Mouse (Mus musculus) liver, embryonic 15.5 days (tissue): ENCODE results near the gene Exoc3l. TPM values are rescaled to one million over a fixed set of nuclear protein-coding genes. Genes with fewer than 3 reads are reported as not detected.
"Not testable (repeated sequence)": the region's sequence is repeated elsewhere in the genome, so short reads cannot be mapped to it uniquely, and the experiment has no call there.

Source experiments
- ATAC-seq: fragments of 200-750 bp; cut with Nextera tagmentation; 2 replicates; pipeline ENCODE4 v1.8.0; 2017; ENCODE audit warnings: moderate number of reproducible peaks, mild to moderate bottlenecking, moderate library complexity; ENCODE audit not compliant: insufficient read depth
- H3K27ac ChIP-seq: fragments of 300-500 bp; sonication (generic); replicated peaks from 2 replicates; pipeline ENCODE4 v1.5.1; 2015; ENCODE audit warnings: mild to moderate bottlenecking, inconsistent platforms
- H3K27me3 ChIP-seq: fragments of 300-500 bp; sonication (generic); 2 replicates; pipeline ENCODE4 v1.6.1; 2015; ENCODE audit warnings: mild to moderate bottlenecking, inconsistent platforms
- H3K36me3 ChIP-seq: fragments of 300-500 bp; sonication (generic); replicated peaks from 2 replicates; pipeline ENCODE4 v1.6.1; 2015; ENCODE audit warnings: moderate library complexity, mild to moderate bottlenecking, inconsistent platforms
- H3K4me1 ChIP-seq: fragments of 300-500 bp; sonication (generic); replicated peaks from 2 replicates; pipeline ENCODE4 v1.6.1; 2015; ENCODE audit warnings: inconsistent platforms
- H3K4me2 ChIP-seq: fragments of 300-500 bp; sonication (generic); 2 replicates; pipeline ENCODE4 v1.6.1; 2015; ENCODE audit warnings: moderate library complexity, mild to moderate bottlenecking, inconsistent platforms
- H3K4me3 ChIP-seq: fragments of 300-500 bp; sonication (generic); replicated peaks from 2 replicates; pipeline ENCODE4 v1.5.1; 2015; ENCODE audit warnings: mild to moderate bottlenecking, inconsistent platforms
- H3K9ac ChIP-seq: fragments of 300-500 bp; sonication (generic); 2 replicates; pipeline ENCODE4 v1.6.1; 2015; ENCODE audit warnings: moderate library complexity, mild to moderate bottlenecking, inconsistent platforms
- H3K9me3 ChIP-seq: fragments of 300-500 bp; sonication (generic); replicated peaks from 2 replicates; pipeline ENCODE4 v1.6.1; 2016; ENCODE audit warnings: inconsistent platforms
- WGBS: fragments of 180-500 bp; shearing (Covaris S2); methylation state at CpG from one replicate; pipeline ENCODE4 v1.1.7; 2015; ENCODE audit warnings: mixed read lengths; ENCODE audit not compliant: insufficient replicate concordance; 5-methylcytosine and 5-hydroxymethylcytosine counted together
- polyA plus RNA-seq: library from polyadenylated mRNA; unstranded; fragments of >200 nt; fragmentation: Nextera tagmentation; extraction: Ambion mirVana; gene quantifications from 2 replicates; pipeline ENCODE4 v1.2.1, GENCODE M21; 2015

Gene Exoc3l
- polyA plus RNA-seq, 1 experiment from 2014 or later: 6.0 TPM

DNA sequence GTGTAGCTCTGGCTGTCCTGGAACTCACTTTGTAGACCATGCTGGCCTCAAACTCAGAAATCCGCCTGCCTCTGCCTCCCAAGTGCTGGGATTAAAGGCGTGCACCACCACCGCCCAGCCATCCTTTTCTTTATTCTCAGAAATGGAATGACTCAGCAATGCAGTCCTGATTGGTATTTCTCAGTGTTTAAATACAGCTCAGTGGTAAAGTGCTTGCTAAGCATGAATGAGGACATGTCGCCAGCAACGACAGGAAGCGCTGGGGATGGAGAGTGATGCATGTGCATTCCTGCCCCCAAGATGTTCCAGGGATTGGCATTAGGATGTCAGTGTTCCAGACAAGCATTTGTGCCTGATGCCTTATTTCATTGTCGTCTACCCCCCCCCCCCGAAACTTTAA is 7.5 kb upstream of the Exoc3l start:
- no peaks in the 10 kb centered on the region for H3K27me3 ChIP-seq
- no peaks in the 10 kb centered on the region for H3K9me3 ChIP-seq
- WGBS: 65% methylated on average over 8 of the region's 8 CpGs
- ATAC-seq: no peak
- H3K27ac ChIP-seq: peak overlapping the region; percentile 98
- peaks cover 98% of the 10 kb centered on the region for H3K36me3 ChIP-seq
- peak overlapping the region; percentile 77; the same call in 1 of the 2 replicates for H3K4me3 ChIP-seq
- H3K4me1 ChIP-seq: peaks cover 76% of the 10 kb centered on the region
- H3K4me2 ChIP-seq: peak overlapping the region; percentile 80
- no peak overlapping the region for H3K9ac ChIP-seq

DNA sequence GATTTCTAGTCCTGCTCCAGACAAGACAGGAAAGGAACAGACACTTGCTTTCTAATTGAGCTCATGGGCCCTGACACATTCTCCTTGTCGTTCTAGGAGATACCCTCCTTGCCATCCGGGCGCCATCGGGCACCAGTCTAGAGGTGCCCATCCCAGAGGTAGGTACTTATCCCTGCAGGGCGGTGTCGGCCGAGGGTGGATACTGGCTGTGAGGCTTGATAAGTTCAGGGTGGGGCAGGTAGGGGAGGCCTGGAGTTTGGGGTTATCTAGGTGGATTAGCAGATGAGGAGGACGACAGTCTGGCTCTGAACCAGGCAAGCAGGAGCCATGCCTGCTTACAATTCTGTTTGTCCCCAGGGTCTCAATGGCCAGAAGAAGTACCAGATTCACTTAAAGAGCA is 4.1 kb upstream of the Exoc3l start:
- Histone ChIP-seq H3K9ac (peak overlapping the region; percentile 88), H3K4me3 (peak overlapping the region; percentile 77), H3K27me3 (peaks cover 3% of the 10 kb centered on the region; the same call in 1 of the 2 replicates), H3K36me3 (peaks cover 63% of the 10 kb centered on the region), H3K4me1 (peaks cover 85% of the 10 kb centered on the region), H3K27ac (peak overlapping the region; percentile 98), H3K4me2 (peak overlapping the region; percentile 80), H3K9me3 (no peaks in the 10 kb centered on the region)
- ATAC-seq: peak; percentile 94
- 16% methylated on average over 8 of the region's 8 CpGs for WGBS

DNA sequence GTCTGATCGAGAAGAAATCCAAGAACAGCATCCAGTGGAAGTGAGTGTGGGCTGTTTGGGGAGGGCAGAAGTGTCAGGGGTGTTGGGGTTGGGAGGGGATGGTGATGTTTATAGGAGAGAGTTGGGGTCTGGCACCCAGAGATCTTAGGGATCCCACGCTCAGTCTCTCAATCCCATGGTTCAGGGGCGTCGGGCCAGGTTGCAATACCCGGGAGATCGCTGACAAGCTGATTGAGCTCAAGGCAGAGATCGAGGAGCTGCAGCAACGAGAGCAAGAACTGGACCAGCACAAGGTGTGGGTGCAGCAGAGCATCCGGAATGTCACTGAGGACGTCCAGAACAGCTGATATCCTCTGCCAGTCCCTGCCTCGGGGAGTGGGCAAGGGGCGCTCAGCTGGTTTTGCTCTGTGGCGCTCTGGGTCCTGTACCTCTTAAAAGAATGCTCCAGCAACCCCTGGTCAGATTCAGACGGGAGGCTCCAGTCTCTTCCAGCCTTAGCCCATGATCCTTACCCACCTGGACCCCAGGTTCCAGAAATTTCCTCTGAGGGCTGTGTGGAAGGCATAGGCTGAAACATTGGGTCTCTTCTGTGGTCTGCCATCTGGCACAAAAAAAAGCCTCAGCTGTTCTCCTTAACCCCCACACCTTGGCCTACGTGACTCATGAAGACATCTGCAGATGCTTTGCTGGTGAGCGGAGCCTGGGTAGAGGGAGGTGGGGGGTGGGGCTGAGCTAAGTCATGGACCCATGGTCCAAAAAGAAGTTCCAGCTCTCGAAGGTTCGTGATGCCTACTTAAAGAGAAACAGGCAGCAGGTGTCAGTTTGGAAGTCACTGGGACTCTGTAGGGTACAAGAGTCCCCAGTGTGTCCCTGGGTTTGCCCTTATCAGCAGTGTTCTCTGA is 2.7 kb upstream of the Exoc3l start:
- Histone ChIP-seq H3K4me2 (peak overlapping the region; percentile 80), H3K4me1 (peaks cover 72% of the 10 kb centered on the region), H3K9ac (peak overlapping the region; percentile 88), H3K4me3 (peak overlapping the region; percentile 77), H3K9me3 (no peaks in the 10 kb centered on the region), H3K27me3 (peaks cover 6% of the 10 kb centered on the region), H3K36me3 (peaks cover 50% of the 10 kb centered on the region), H3K27ac (peak overlapping the region; percentile 98)
- peak; percentile 10 for ATAC-seq
- 18% methylated on average over 18 of the region's 18 CpGs for WGBS

DNA sequence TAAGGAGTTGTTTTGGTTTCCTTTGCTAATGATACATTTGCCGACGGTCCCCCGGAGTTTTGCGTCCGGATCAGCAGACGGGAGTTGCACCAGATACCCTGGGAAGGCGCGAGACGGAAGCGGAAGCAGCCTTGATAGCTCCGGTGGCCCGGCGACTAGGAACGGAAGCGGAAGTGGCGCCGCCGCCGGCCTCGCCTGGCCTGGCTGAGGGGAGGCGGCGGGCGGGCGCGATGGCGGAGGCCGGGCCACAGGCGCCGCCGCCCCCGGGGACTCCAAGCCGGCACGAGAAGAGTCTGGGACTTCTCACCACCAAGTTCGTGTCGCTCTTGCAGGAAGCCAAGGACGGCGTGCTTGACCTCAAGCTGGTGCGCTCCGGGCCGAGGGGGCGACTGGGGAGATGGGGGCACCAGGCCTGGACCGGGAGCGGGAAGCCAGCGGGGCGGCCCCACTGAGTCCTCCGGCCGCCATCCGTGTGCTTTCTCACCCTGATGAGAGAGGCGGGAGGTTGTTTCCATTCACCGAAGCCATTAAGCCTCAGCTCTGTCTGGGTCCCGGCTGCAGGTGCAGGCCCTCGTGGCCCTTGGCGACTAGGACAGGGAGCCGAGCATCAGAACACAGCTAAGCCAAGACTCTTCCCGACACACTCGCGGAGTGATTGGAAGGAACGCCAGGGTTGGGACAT is 1.8 kb upstream of the Exoc3l start, which contains the start of gene E2f4:
Gene E2f4, plus strand, starts transcription at position 153 of the 682 bp plus-strand sequence.
- Histone ChIP-seq H3K36me3 (peaks cover 40% of the 10 kb centered on the region), H3K27me3 (peaks cover 6% of the 10 kb centered on the region), H3K9me3 (no peaks in the 10 kb centered on the region), H3K4me1 (peaks cover 62% of the 10 kb centered on the region), H3K9ac (peak within 1 kb of the TSS; percentile 88), H3K4me2 (peak within 1 kb of the TSS; percentile 80), H3K4me3 (peak within 1 kb of the TSS; percentile 77), H3K27ac (peak within 1 kb of the TSS; percentile 98)
- peak; percentile 66 for ATAC-seq
- under 1% methylated on average over 58 of the region's 58 CpGs for WGBS

DNA sequence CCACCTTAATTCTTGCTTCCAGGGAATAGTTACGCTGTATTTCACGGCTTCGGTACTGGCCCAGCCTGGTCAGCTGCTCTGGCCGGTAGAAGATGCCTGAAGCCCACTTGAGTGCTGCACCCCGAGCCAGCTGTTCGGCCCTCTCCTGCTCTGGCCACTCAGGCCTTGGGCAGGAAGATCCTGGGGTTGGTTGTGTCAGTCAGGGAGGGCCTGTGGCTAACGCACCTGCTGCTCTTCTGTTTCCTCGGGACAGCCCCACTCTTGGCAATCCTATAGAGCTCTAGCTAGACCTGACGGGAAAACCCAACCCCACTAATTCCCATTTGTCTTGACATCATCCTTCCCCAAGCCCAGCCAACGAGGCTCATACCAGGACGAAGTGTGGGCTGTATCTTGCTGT is 645 bp downstream of the Exoc3l start:
- Histone ChIP-seq H3K27me3 (peaks cover 12% of the 10 kb centered on the region), H3K36me3 (peaks cover 16% of the 10 kb centered on the region), H3K4me2 (peak overlapping the region; percentile 23), H3K9ac (no peak overlapping the region), H3K9me3 (no peaks in the 10 kb centered on the region), H3K4me1 (peaks cover 50% of the 10 kb centered on the region), H3K4me3 (peak overlapping the region; percentile 17; the same call in 1 of the 2 replicates), H3K27ac (0 out of 2 replicates have a peak overlapping the region, but pooled peaks have one; percentile 98)
- 64% methylated on average over 11 of the region's 11 CpGs for WGBS
- no peak for ATAC-seq

DNA sequence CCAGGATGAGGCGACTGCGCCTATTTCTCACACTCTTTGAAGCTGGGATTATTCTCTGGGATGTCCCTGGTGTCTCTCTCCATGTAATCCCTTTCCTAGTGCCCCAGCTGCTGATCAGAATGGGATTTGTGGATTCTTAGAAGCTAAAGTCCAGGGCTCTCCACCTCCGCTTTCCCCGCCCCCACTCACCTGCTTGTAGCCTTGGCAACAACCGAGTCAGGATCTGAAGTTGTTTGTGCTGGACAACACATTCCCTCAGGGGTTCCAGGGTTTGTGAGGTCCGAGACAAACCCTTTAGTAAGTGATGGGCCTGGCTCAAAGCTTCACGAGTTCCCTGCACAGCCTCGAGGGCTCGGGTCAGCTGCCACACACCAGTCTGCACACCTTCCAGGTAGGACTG is 1.1 kb downstream of the Exoc3l start:
- Histone ChIP-seq H3K4me2 (peak overlapping the region; percentile 23), H3K27me3 (peaks cover 17% of the 10 kb centered on the region), H3K36me3 (peaks cover 11% of the 10 kb centered on the region), H3K27ac (no peak overlapping the region), H3K9ac (no peak overlapping the region), H3K9me3 (no peaks in the 10 kb centered on the region), H3K4me1 (peaks cover 53% of the 10 kb centered on the region), H3K4me3 (peak overlapping the region; percentile 17; the same call in 1 of the 2 replicates)
- 73% methylated on average over 9 of the region's 9 CpGs for WGBS
- ATAC-seq: no peak

DNA sequence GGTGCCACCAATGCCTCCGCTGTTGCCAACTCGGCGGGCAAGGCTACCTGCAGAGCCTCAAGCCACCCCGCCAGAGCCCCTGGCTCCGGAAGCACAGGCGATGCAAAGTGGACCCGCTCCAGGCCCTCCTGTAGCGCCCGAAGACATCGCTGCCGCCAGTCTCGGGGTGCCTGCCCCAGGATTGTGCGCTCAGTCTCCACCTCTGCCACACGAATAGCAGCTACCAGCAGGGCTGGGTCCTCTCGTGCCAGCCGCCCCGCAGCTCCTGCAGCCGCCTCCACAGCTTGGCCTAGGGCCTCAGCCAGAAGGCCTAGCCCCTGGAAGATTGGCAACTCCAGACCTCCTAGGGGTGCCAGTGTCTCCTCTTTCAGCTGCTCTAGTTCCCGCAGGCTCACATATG is 2.5 kb downstream of the Exoc3l start:
- Histone ChIP-seq H3K36me3 (no peaks in the 10 kb centered on the region), H3K4me2 (no peak overlapping the region), H3K9me3 (no peaks in the 10 kb centered on the region), H3K9ac (no peak overlapping the region), H3K27me3 (peaks cover 28% of the 10 kb centered on the region), H3K27ac (no peak overlapping the region), H3K4me3 (no peak overlapping the region), H3K4me1 (peaks cover 55% of the 10 kb centered on the region)
- no peak for ATAC-seq
- 80% methylated on average over 19 of the region's 19 CpGs for WGBS

DNA sequence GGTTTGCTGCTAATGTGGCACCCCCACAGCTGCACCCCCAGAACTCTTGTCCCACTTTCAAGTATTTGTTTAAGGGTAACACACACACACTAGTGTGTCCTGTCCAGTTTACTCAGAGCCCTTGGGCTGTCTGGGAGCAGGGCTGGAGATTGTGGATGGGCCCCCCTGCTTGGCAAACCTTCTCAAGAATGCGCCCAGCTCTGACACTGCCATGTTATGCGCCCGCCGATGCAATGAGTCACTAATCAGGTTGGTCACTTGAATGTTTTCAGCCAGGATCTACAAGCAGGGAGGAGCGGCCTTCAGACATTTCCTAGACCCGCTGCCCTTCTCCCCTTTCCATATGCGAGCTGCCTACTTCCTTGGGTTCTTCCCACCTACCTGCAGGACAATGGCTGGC is 3.4 kb downstream of the Exoc3l start:
- Histone ChIP-seq H3K4me1 (peaks cover 55% of the 10 kb centered on the region), H3K9ac (no peak overlapping the region), H3K4me3 (no peak overlapping the region), H3K9me3 (no peaks in the 10 kb centered on the region), H3K27me3 (peaks cover 34% of the 10 kb centered on the region), H3K27ac (no peak overlapping the region), H3K36me3 (no peaks in the 10 kb centered on the region), H3K4me2 (no peak overlapping the region)
- ATAC-seq: no peak
- WGBS: 67% methylated on average over 7 of the region's 7 CpGs

DNA sequence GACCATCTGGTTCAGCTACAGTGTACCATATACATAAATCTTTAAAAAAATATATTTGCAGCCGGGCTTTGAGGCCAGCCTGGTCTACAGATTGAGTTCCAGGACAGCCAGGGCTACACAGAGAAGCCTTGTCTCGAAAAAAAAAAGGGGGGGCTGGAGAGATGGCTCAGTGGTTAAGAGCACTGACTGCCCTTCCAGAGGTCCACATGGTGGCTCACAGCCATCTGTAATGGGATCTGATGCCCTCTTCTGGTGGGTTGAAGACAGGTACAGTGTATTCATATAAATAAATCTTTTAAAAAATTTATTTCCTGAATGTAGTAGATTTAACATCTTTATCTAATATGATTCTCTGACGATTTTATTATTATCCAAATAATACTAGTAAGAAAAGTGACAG is 4.1 kb downstream of the Exoc3l start:
- not testable (repeated sequence) for ATAC-seq

DNA sequence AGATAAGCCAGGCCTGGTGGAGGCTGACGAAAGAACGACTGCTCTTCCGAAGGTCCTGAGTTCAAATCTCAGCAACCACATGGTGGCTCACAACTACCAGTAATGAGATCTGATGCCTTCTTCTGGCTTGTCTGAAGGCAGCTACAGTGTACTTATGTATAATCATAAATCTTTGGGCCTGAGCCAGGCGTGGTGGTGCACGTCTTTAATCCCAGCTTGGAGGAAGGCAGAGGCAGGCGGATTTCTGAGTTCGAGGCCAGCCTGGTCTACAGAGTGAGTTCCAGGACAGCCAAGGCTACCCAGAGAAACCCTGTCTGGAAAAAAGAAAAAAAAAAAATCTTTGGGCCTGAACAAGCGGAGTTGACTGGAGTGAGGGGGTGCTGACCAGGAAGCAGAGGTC is 4.5 kb downstream of the Exoc3l start:
- not testable (repeated sequence) for H3K9ac ChIP-seq, ATAC-seq, H3K4me3 ChIP-seq, H3K4me2 ChIP-seq, H3K36me3 ChIP-seq, H3K27ac ChIP-seq, H3K9me3 ChIP-seq
- H3K27me3 ChIP-seq: peaks cover 42% of the 10 kb centered on the region
- peaks cover 46% of the 10 kb centered on the region for H3K4me1 ChIP-seq
- 71% methylated on average over 8 of the region's 8 CpGs for WGBS

More for the DNA sequence above, 4.1 kb downstream of the Exoc3l start:
- peaks cover 38% of the 10 kb centered on the region for H3K27me3 ChIP-seq
- not testable (repeated sequence) for H3K9ac ChIP-seq, H3K4me3 ChIP-seq, H3K4me2 ChIP-seq, H3K36me3 ChIP-seq, H3K9me3 ChIP-seq, H3K27ac ChIP-seq
- H3K4me1 ChIP-seq: peaks cover 50% of the 10 kb centered on the region
- WGBS: 47% methylated on average over 3 of the region's 3 CpGs
